Mouse (Mus musculus) megakaryocyte, embryonic 14.5 days (primary cell): ENCODE measurements at regions not wholly inside any gene's neighbourhood (a gene's known extent, or its start where the extent isn't known, plus 50 kb on each side); places are given as distances from the start of the nearest gene placed in this dataset.

Source experiments
- FLI1 ChIP-seq: IDR thresholded peaks from 2 replicates; pipeline ENCODE4 v1.6.1; 2012; ENCODE audit warnings: low read length, inconsistent platforms, mixed read lengths
- GATA1 ChIP-seq: IDR thresholded peaks from 3 replicates; pipeline ENCODE4 v1.6.1; 2012; ENCODE audit warnings: mixed read lengths, low read length, inconsistent platforms, borderline replicate concordance

GRCm38 (mm10) chr9:91140651-91141050 is 221.6 kb upstream of the Zic4 start:
- no peak for TF ChIP-seq GATA1
- TF ChIP-seq FLI1: no peak
